Mouse (Mus musculus): ENCODE data around the gene Prr15l. TPM values are rescaled to one million over a fixed set of nuclear protein-coding genes. Genes with fewer than 3 reads are reported as not detected.

The Prr15l gene
- polyA plus RNA-seq, 1 experiment from 2014 or later = 1.7 TPM

- Histone ChIP-seq H3K36me3 (no peaks in the 10 kb centered on the region), H3K4me3 (no peak overlapping the region), H3K9ac (no peak overlapping the region), H3K4me1 (replicated peaks) (0 out of 2 replicates have a peak, but pooled peaks cover 4% of the 10 kb centered on the region), H3K4me2 (no peak overlapping the region), H3K27me3 (peaks cover 27% of the 10 kb centered on the region), H3K9me3 (replicated peaks) (no peaks in the 10 kb centered on the region), H3K27ac (no peak overlapping the region)
- ATAC-seq (replicated peaks; ENCODE audit: insufficient number of reproducible peaks, insufficient read depth, low FRiP score, low read depth) = no peak
- 84% methylated on average over 12 of the region's 12 CpGs for WGBS
Measured at GRCm38 (mm10) chr11:96925469-96926148, 2.3 kb upstream of the Prr15l start.

- 69% methylated on average over 5 of the region's 5 CpGs for WGBS
- no peaks in the 10 kb centered on the region for H3K36me3 ChIP-seq
- H3K4me2 ChIP-seq = no peak overlapping the region
- no peak overlapping the region for H3K4me3 ChIP-seq
- no peak overlapping the region for H3K9ac ChIP-seq
- H3K9me3 ChIP-seq (replicated peaks) = no peaks in the 10 kb centered on the region
- ATAC-seq (replicated peaks; ENCODE audit: insufficient number of reproducible peaks, insufficient read depth, low FRiP score, low read depth) = no peak
- H3K27me3 ChIP-seq = peaks cover 30% of the 10 kb centered on the region
- H3K4me1 ChIP-seq (replicated peaks) = peaks cover 6% of the 10 kb centered on the region
- H3K27ac ChIP-seq = no peak overlapping the region
Measured at GRCm38 (mm10) chr11:96926587-96926986, 1.3 kb upstream of the Prr15l start.

- 14% methylated on average over 5 of the region's 5 CpGs for WGBS
- H3K27me3 ChIP-seq = peaks cover 30% of the 10 kb centered on the region
- no peak overlapping the region for H3K4me2 ChIP-seq
- H3K36me3 ChIP-seq = no peaks in the 10 kb centered on the region
- no peaks in the 10 kb centered on the region for H3K9me3 ChIP-seq (replicated peaks)
- no peak overlapping the region for H3K27ac ChIP-seq
- H3K4me3 ChIP-seq = no peak overlapping the region
- H3K9ac ChIP-seq = no peak overlapping the region
- ATAC-seq (replicated peaks; ENCODE audit: insufficient number of reproducible peaks, insufficient read depth, low FRiP score, low read depth) = no peak
- H3K4me1 ChIP-seq (replicated peaks) = peaks cover 11% of the 10 kb centered on the region
Measured at GRCm38 (mm10) chr11:96928691-96929090, 787 bp downstream of the Prr15l start.

- peak; percentile 8; the same call in 1 of the 2 replicates for ATAC-seq (replicated peaks; ENCODE audit: insufficient number of reproducible peaks, insufficient read depth, low FRiP score, low read depth)
- no peak overlapping the region for H3K27ac ChIP-seq
- 16% methylated on average over 13 of the region's 13 CpGs for WGBS
- H3K9me3 ChIP-seq (replicated peaks) = no peaks in the 10 kb centered on the region
- 0 out of 2 replicates have a peak overlapping the region, but pooled peaks have one; percentile 4 for H3K4me3 ChIP-seq
- H3K9ac ChIP-seq = no peak overlapping the region
- no peaks in the 10 kb centered on the region for H3K36me3 ChIP-seq
- H3K27me3 ChIP-seq = peaks cover 30% of the 10 kb centered on the region
- H3K4me1 ChIP-seq (replicated peaks) = peaks cover 12% of the 10 kb centered on the region
- H3K4me2 ChIP-seq = no peak overlapping the region
Measured at GRCm38 (mm10) chr11:96929096-96929765, 1.3 kb downstream of the Prr15l start.

- Histone ChIP-seq H3K4me2 (no peak overlapping the region), H3K27me3 (peaks cover 30% of the 10 kb centered on the region), H3K27ac (no peak overlapping the region), H3K4me3 (0 out of 2 replicates have a peak overlapping the region, but pooled peaks have one; percentile 4), H3K4me1 (replicated peaks) (peaks cover 16% of the 10 kb centered on the region), H3K36me3 (no peaks in the 10 kb centered on the region), H3K9ac (no peak overlapping the region), H3K9me3 (replicated peaks) (no peaks in the 10 kb centered on the region)
- WGBS = 56% methylated on average over 9 of the region's 9 CpGs
- ATAC-seq (replicated peaks; ENCODE audit: insufficient number of reproducible peaks, insufficient read depth, low FRiP score, low read depth) = no peak
Measured at GRCm38 (mm10) chr11:96929766-96930331, 1.9 kb downstream of the Prr15l start.

GRCm38 (mm10) chr11:96931327-96932062, 3.6 kb downstream of the Prr15l start:
- H3K4me1 ChIP-seq (replicated peaks) = peaks cover 16% of the 10 kb centered on the region
- no peaks in the 10 kb centered on the region for H3K36me3 ChIP-seq
- H3K4me3 ChIP-seq = no peak overlapping the region
- no peak overlapping the region for H3K4me2 ChIP-seq
- H3K9ac ChIP-seq = no peak overlapping the region
- no peak for ATAC-seq (replicated peaks; ENCODE audit: insufficient number of reproducible peaks, insufficient read depth, low FRiP score, low read depth)
- 38% methylated on average over 8 of the region's 8 CpGs for WGBS
- H3K27me3 ChIP-seq = peaks cover 30% of the 10 kb centered on the region
- no peak overlapping the region for H3K27ac ChIP-seq
- no peaks in the 10 kb centered on the region for H3K9me3 ChIP-seq (replicated peaks)

GRCm38 (mm10) chr11:96933562-96934276, 5.8 kb downstream of the Prr15l start:
- Histone ChIP-seq H3K4me3 (no peak overlapping the region), H3K27me3 (peaks cover 18% of the 10 kb centered on the region), H3K27ac (no peak overlapping the region), H3K4me1 (replicated peaks) (peaks cover 19% of the 10 kb centered on the region), H3K9me3 (replicated peaks) (no peaks in the 10 kb centered on the region), H3K36me3 (no peaks in the 10 kb centered on the region), H3K9ac (no peak overlapping the region), H3K4me2 (no peak overlapping the region)
- ATAC-seq (replicated peaks; ENCODE audit: insufficient number of reproducible peaks, insufficient read depth, low FRiP score, low read depth) = no peak
- WGBS = 82% methylated on average over 13 of the region's 13 CpGs

- peak overlapping the region; percentile 16 for H3K4me3 ChIP-seq
- H3K36me3 ChIP-seq = no peaks in the 10 kb centered on the region
- peaks cover 15% of the 10 kb centered on the region for H3K4me1 ChIP-seq (replicated peaks)
- peaks cover 6% of the 10 kb centered on the region for H3K27me3 ChIP-seq
- H3K27ac ChIP-seq = peak overlapping the region; percentile 56
- H3K9me3 ChIP-seq (replicated peaks) = no peaks in the 10 kb centered on the region
- ATAC-seq (replicated peaks; ENCODE audit: insufficient number of reproducible peaks, insufficient read depth, low FRiP score, low read depth) = peak; percentile 82
- 19% methylated on average over 12 of the region's 12 CpGs for WGBS
- H3K9ac ChIP-seq = no peak overlapping the region
- peak overlapping the region; percentile 40 for H3K4me2 ChIP-seq
Measured at GRCm38 (mm10) chr11:96934921-96935356, 7.0 kb downstream of the Prr15l start.

GRCm38 (mm10) chr11:96935872-96936650, 8.2 kb downstream of the Prr15l start:
- no peaks in the 10 kb centered on the region for H3K9me3 ChIP-seq (replicated peaks)
- no peak overlapping the region for H3K4me3 ChIP-seq
- no peak overlapping the region for H3K9ac ChIP-seq
- H3K27me3 ChIP-seq = no peaks in the 10 kb centered on the region; the same call in 1 of the 2 replicates
- no peak overlapping the region for H3K4me2 ChIP-seq
- no peak overlapping the region for H3K27ac ChIP-seq
- ATAC-seq (replicated peaks; ENCODE audit: insufficient number of reproducible peaks, insufficient read depth, low FRiP score, low read depth) = no peak
- H3K36me3 ChIP-seq = no peaks in the 10 kb centered on the region
- 80% methylated on average over 9 of the region's 9 CpGs for WGBS
- H3K4me1 ChIP-seq (replicated peaks) = peaks cover 15% of the 10 kb centered on the region

Measured in heart, embryonic 15.5 days (tissue).